Mouse (Mus musculus): ENCODE data around the gene Ssh1.

The Ssh1 gene

DNA sequence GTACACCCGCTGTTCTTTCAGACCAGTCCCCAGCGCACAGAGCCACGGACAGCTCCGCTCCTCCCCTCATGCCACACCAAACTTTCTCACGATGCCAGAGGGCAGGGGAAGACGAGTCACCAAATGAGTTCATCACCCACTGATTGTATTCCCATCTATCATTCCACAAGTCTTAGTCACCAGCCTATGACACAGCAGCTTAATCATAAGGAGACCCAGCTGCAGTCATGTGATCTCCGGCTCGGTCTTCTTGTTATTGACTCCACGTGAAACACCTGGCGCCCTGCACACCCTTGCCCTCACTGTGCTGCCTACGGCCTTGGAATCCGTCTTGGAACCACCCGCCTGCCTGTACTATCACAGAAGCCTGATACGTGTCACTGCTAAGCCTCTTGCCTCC, 28.7 kb downstream of the Ssh1 start:
- DNase-seq, result no peak

DNA sequence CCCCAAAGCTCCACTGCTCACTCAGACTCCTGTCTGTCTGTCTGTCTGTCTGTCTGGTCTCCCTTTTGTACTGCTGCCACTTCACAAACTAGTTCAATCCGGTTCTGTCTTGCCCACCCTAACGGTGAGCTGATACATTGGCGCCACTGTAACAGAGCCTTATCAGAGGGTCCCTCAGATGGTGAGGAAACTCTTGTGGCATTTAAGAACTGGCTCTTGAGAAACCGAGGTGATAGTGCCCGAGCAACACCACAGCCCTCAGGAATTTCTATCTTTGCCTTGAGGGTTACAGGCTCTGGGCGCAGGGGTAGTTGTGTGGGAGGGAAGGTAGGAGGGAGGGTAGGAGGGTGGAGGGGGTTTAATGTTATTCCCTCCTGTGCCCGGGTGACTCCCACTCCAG, 31.9 kb downstream of the Ssh1 start:
- DNase-seq, result no peak

DNA sequence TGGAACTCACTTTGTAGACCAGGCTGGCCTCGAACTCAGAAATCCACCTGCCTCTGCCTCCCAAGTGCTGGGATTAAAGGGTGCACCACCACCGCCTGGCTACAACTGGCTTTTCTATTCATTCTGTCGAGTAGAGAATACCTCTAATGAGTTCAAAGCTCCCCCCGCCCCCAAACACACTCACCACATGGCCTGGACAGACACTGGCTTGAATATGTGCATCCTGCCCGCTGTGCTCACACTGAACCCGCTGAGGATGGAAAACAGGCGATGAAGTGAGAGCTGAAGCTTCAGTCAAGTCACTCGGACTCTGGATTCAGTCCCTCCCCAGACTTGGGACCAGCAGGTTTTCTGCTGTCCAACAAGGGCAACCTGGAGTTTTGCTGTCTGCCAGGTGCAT, 33.3 kb downstream of the Ssh1 start:
- no peak for DNase-seq

DNA sequence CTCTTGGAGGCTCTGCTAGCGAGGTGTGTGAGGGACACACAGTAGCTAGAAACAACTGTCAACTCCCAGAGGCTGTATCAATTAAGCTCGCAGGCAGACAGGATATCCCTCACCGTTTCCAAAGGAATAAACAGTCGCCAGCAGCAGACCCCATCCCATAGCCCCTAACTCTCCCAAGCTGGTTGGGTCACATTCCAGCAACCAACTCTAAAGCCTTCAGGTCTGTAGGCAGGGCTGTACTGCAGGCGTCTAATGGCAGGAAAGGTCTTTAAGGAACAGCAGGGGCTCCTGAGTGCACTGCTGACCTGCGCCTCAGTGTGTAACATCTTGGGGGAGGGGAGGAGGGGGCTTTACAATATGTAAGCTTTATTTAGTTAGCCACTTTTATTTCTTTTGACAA, 34.7 kb downstream of the Ssh1 start:
- DNase-seq, result no peak

DNA sequence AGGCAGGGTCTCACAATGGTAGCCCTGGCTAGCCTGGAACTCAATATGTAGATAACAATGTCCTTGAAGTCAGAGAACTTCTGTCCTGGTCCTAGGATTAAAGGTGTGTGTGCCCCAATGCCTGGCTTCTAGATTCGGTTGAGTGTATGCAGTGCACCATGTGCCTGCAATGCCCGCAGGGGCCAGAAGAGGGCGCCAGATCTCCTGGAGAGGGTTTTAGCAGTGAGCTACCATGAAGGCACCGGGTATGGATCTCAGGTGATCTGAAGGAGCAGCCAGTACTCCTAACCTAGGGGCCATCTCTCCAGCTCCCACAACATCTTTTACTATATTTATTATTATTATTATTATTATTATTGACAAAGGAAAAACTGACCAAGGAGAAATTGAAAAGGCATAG, 37.2 kb downstream of the Ssh1 start:
- peak; percentile 93 for DNase-seq

DNA sequence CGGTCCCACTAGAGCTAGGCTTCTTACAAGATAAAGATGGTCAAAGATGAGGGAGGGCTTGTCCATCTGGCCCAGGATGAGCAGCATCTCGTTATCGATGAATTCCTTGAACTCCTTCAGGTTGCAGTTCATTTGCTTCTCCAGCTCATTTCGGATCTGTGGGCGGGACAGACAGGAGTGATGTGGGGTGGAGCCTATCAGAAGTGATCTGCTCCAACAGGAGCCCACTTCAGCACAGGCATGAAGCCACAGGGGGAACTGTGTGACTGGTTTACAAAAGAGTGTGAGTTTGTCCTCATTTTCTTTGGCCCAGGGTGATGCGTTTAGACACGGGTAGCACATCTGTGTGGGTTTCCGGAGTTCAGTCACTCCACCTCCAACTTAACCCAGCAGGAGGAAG, 38.0 kb downstream of the Ssh1 start:
- DNase-seq, result no peak

DNA sequence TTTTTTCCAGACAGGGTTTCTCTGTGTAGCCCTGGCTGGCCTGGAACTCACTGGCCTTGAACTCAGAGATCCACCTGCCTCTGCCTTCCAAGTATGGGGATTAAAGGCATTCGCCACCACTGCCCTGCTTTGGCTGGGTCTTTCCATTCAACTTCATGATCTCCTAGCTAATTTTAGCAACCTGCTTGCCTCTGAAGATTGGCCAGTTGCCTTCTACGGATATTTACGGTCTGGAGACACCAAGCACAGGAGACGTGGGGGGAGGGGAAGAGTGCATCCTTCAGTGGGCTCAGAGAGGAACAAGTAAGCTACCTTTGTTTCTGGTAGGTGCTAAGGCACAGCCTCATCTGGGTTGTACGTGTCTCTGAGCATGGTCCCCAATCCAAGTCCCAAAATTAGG, 38.4 kb downstream of the Ssh1 start:
- no peak for DNase-seq

DNA sequence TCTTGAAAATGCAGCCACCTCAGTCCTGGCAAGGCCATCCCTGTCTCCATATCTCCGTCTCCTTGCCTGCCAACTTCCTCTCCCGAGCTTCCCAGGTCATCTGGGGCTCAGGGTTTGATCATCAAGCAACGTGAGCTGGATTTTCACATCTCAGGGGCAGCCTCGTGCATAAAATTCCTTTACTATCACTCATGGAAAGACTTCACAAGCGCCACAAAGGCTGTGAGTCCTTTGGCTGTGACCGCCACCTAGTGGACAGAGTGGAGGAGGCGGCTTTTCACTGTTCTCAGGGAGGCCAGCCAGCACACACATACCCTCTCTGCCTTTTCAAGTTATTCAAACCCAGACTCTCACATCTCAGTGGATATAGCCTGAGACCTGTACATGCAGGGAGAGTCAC, 39.3 kb downstream of the Ssh1 start:
- DNase-seq, result peak; percentile 79 to 80

DNA sequence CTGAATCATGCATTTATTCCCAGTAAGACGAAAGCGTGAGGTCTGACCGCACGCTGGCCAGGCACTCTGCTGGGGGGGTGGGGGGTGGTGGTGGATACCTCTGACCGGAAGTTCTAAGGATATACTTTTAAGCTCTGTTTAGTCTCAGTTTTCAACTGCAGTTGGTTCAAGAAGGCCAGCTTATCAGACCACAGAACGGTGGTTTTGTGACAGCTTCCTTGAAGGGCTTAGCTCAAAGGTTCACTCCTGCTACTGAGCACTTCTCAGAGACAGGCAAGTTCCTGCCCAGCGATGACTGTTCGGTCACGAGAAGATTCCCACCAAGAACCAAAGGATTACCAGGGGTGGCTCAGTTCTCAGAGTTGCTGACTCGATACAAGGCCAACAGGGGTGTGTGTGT, 41.2 kb downstream of the Ssh1 start:
- no peak for DNase-seq

DNA sequence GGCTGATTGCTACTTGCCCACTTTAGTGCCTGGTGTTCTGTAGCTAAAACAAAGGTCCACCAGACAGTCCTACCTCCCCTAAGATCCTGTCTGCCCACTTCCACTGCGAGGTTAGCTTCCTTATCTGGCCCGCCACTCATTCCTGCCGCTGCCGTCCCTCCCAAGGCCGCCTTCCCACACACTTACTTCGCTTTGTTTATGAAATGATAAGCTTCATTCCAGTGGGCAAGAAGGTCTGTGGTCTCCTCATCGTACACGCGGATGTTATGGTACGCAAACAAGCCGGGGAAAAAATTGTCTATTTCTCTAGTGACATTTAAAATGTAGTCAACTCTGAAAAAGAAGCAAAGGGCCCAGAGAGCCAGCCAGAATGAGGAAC, 42.0 kb downstream of the Ssh1 start:
- no peak for DNase-seq

DNA sequence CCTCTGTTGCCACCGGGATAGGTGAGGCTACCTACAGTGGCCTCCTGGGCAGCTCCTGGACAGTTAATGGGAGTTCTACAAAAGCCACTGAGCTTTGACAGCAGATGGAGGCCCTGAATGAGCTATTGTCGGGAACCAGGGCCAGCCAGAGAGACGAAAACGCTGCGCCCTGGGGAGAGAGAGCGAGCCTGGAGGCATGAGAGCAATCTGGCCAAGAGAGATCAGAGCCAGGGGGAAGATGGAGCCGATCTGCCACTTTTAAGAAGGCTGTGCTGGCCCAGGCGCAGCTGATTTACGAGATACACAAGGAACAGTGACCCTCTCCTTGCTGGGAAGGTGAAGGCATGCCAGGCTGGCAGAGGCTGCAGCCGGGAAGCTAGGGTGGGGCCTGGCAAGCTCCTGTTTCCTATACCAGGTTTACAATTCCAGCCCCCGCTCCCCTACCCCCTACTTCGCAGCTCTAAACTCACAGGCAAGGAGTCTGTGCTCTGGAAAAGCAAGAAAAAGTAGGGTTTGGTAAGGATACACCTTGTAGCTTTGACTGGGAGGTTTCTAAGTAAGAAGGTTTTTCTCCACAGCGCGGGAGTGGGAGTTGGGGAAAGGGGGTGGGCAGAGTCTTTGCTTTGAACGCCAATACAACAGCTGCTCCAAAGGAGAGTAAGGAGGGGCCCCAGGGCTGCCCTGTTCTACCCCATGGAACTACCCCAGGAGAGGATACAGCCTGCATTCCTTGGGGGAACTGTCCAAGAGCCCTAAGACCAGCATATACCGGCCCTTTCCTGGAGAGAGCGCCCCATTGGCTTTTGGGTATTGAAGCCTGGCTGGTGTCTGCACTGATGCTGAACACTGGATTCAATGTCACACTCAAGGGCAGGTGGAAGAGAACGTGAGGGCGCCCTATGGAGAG, 42.7 kb downstream of the Ssh1 start:
- DNase-seq, result no peak

DNA sequence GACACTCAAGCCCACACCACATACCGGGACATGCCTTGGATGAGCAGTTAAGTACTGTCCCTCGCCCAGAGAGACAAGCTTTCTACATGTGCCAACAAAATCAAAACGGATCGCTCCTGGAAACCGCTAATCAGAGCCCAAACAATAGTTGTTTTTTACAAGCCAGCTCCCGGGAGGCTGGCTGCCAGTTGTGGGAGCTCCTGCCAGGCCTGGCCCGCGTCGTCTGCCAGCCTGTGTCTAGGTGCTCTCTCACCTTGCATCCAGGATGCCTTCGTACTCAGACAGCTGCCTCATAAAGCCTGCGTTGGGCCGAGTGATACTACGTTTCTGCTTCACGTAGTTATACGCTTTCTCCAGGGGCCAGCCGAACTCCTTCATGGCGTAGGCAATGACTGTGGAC, 43.6 kb downstream of the Ssh1 start:
- DNase-seq, result no peak

DNA sequence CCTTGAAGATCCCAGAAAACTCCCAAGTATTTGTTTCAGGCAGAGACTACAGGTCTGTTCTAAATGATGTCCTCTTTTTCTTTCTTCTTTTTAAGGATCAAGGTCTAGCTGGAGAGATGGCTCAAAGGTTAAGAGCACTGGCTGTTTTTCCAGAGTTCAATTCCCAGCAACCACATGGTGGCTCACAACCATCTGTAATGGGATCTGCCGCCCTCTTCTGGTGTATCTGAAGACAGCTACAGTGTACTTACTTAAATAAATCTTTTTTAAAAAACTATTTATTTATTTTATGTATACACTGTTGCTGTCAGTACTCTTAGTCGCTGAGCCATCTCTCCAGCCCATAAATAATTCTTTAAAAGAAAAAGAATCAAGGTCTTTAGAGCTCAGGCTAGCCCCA, 46.4 kb downstream of the Ssh1 start:
- no peak for DNase-seq

DNA sequence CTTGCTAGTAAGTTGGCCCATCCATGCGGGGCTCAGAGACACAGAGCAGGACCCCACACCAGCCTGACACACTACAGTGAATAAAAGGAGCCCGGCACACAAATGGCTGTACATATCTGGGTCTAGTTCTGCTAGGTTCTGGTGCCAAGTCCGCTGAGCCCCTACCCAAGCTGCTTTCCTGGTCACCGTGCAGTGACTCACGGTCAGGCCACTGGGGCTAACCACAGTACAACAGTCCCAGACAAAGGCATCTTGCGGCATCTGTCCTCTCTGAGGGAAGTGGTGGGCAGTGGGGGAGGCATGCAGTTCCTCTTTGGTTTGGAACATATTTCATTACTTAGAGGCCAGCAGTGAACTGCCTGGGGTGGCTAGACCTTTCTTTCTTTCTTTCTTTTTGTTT, 48.6 kb downstream of the Ssh1 start:
- DNase-seq, result no peak

DNA sequence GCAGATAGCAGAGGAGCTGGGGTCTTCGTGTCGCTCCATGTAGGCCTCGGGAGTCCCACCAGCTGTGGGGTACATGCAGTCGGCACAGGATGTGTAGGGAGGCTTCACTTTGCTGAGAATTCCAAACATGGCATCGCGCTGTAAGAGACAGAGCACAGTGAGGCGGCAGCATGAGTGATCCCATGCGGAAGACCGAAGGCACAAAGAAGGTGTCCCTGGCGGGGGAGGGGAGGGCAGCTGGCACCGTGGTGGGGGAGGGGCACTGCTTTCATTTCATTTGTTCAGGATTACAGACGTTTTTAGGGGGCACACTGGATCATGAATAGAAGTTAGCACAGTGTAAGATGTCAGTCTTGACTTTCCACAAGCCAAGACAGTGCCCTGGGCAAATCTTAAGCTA, 50.4 kb downstream of the Ssh1 start:
- DNase-seq, result no peak

DNA sequence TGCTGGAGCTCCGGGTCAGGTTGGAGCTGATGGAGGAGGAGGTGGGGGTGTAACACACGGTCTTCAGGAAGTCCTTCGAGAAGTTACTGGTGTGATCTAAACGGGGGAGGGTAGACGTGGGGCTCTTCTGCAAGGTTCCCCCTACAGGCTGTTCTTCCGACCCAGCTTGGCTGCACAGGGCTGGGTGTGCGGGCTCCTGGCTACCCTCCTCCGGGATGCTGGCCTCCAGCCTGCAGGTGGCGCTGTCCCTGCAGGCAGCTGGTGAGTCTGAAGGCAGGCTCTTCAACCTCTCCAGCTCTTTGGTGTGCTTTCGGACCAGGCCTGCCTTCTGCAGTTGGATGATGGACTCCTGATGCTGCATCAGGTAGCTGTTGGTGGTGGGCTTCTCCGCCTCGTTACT, 51.1 kb downstream of the Ssh1 start:
- DNase-seq, result peak; percentile 56 to 57

DNA sequence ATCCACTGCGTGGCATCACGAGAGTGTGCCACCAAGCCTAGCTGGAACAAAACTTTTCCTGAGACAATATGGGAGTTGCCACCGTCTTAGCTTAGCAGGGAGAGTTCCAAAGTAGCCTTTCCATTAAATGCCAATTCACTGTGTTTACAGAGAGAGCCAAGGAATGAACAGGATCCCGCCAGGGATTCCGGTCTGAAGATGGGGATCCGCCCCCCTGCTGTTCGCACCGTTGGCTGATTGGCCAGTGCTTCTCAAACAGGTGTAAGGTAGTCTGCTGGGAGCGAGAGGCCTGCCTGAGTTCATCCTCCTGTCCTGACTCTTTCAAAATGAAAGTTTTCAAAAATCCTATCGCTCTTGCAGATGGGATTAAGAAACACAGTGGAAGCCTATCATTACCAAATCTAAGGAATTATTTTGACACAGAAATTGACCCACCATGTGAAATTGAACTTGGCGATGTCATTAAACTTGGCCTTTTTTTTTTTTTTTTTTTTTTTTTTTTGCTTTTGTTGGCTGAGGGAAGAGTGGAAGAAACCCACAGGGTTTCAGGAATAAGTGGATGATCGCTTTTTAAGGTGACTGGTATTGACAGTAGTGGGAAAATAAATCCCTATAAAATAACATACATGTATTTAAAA, 54.3 kb downstream of the Ssh1 start:
- DNase-seq, result no peak

DNA sequence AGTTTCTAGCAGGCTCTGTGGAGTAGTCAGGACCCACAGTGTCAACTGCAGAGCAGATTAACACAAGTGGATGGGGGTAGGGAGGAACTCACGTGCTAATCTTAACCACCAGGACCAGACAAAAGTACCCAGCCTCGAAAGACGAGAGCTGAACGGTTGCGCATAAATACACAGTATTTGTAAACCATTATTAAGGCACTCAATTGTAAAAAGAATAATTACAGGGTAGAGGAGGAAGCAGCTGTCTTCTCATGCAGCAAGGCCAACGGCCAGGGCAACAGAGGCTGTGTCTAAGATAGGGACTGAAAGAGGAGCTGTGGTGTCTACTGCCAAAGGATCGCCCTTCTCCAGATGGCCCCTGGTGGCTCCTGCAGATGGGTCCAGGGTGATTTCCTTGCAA, 56.0 kb downstream of the Ssh1 start:
- no peak for DNase-seq

DNA sequence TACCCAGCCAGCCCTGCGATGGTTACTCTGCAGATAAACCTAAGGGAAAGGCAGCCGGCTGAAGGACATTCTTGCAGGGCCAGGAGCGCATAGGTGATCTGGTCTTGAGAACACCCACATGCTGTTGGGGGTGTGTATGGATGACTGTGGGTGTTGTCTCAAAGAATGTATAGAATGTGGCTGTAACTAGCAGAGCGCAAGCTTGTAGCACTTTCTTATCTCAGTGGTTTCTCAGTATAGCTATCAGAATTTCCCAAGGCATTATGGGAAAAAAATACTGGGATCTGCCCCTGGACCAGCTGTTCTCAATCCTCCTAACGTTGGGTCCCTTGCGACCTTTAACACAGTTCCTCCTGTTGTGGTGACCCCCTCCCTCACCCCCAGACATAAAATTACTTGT, 59.8 kb downstream of the Ssh1 start:
- no peak for DNase-seq

DNA sequence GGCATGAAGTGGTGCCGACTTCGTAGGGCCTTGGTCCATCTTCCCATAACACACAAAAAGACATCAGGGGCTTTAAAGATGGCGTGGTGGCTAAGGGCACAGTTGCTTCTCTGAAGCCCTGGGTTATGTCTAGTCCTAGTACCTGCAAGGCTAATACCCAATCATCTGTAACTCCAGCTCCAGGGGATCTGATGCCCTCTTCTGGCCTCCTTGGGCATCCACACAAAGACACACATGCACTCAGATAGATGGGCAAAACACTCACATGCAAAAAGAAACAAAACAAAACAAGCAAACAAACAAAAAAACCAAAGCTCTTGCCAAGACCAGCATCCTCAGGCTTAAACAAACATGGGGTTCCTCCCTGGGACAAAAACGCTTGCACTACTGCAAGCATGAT, 60.2 kb downstream of the Ssh1 start:
- peak in 1 of 2 experiments; percentile 20 for DNase-seq

DNA sequence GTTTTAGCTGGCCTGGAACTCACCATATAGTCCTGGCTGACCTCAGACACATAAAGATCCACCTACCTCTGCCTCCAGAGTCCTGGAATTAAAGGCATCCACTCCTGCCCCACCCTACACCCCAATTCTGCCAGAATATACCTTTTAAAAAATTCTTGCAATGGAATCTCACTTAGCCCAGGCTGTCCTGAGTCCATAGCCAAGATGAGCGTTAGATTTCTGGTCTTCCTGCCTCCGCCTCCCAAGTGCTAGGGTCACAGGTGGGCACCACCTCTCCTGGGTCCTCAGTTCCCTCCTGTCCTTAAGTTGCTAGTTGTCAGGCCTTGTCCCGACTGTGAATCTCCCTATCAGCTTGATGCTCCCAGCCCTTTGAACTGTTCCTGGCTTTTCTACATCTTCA, 61.4 kb downstream of the Ssh1 start:
- no peak for DNase-seq

DNA sequence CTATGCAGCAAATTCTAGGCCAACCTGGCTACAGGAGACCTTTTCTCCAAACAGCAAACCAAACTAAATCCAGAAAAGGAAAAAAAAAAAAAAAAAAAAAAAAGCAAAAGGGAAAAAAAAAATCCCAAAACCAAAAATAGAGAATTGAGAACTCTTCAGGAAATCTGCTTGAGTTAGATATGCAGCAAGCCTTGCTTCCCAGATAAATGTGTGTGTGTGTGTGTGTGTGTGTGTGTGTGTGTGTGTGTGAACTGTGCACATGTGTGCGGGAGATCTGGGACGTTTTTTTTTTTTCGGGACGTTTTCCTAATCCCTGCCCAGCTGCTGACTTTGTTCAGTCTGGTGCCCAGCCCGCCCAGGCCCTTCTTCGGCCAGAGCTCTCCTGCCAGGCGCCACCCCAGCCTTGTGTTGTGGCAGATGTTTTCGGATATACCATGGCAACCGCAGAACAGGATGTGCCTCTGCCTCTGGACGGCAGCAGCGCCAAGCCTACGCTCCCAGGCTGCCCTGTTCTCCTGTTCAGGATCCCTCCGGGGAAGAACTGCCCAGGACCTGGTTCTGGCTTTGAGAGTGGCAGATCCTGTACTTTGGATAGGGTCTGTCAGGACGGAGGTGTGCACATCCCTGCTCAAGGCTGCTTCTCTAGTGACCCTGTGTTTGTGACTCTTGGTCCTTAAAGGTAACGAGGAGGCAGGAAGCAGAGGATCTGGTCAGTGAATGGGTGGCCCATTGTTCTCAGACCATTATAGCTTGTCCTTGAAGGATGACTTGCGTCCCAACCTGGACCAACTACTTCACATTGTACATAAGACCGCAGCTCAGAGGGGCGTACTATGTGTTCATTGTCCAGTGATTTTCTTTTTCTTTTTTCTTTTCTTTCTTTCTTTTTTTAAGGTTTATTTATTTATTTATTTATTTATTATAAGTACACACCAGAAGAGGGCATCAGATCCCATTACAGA, 62.8 kb downstream of the Ssh1 start:
- peak in 1 of 2 experiments; percentile 22 for DNase-seq

DNA sequence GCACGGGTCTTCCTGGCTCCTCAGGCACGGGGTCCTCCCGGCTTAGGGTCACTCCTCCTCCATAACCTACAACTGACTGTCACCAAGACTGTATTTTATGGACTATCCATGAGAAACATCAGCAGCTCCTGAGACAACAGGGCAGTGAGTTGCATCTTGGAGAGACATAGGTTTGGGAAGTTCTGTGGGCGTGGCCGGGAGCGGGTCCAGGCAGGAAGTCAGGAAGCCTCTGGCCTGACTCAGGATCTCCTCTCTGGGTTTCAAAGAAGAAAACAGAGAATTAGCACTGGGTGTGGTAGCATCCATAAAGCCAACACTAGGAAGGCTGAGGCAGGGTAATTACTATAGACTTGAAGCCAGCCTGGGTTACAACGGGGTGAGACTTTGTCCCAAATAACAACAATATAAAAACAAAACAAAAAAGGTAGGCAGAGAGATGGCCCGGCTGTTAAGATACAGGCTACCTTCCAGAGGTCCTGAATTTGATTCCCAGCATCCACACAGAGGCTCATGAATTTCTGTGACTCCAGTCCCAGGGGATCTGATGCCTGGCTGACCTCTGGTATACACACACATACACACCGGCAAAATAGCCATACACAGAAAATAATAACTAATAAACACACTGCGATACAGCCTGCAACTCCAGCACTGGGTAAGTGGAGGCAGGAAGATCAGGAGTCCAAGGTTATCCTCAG, 63.6 kb downstream of the Ssh1 start:
- DNase-seq, result no peak

Measured in B cell, adult 2 months (primary cell).